In the genomic region with DNA sequence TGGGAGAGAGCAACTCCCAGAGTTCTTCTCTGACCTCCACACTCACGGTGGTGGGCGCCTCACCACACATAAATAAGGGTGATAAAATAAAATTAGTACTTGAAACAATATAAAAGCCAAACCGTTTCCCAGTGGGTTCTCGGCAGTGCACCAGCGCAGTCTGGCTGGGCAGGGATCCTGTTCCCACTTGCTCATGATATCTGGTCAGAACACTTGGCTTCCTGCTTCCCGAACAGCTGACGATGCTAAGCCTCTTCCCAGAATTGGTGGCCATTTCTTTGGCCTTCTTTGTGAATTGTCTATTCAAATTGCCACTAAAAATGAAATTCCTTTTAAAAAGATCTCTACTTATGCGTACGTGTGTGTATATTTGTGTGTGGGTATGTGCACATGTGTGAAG, we compare ENCODE assay signal across 24 mouse cellular contexts. TPM values are rescaled to one million over a fixed set of nuclear protein-coding genes. Genes with fewer than 3 reads are reported as not detected.
A peak's percentile ranks its signal among the peaks of the same experiment; 100 is the strongest.
DNase-seq lines count a peak whose midpoint lies in the region; ATAC-seq lines count a peak whose summit lies in the region.
"Had no signal": no experiment of that assay in that cellular context is flagged by ENCODE, and none has a peak within 500 bp of the region (broad histone marks: within the 10 kb centered on the region; RNA-seq: fewer than 3 reads in every experiment).

No protein-coding gene starts in this region.

- 0 out of 2 replicates have a peak, but pooled peaks cover 2% of the 10 kb centered on the region for H3K36me3 ChIP-seq in heart, embryonic 11.5 days (ENCODE audit: control insufficient read depth, insufficient read depth, low read length)

- no peak for ATAC-seq in heart, embryonic 11.5 days (replicated peaks; ENCODE audit: insufficient number of reproducible peaks, low FRiP score, low TSS enrichment)
- ATAC-seq: activated CD4-positive, CD25-positive, alpha-beta regulatory T cell, adult 4 months; hindbrain, postnatal 0 days; inflammation-experienced regulatory T-cells, adult 6 months; intestine, embryonic 16.5 days had no signal

- no peak overlapping the region for H3K4me3 ChIP-seq in heart, embryonic 11.5 days (ENCODE audit: low read depth, low read length)
- H3K4me3 ChIP-seq: embryonic facial prominence, embryonic 12.5 days; embryonic facial prominence, embryonic 15.5 days; forebrain, embryonic 12.5 days; forebrain, embryonic 15.5 days; heart, adult 2 months; heart, embryonic 15.5 days had no signal

- H3K9ac ChIP-seq in heart, embryonic 11.5 days (ENCODE audit: low read depth, low read length): no peak overlapping the region
- H3K9ac ChIP-seq: embryonic facial prominence, embryonic 12.5 days; embryonic facial prominence, embryonic 15.5 days; forebrain, embryonic 12.5 days; forebrain, embryonic 15.5 days; heart, embryonic 15.5 days; hindbrain, embryonic 14.5 days had no signal

- DNase-seq in cerebellum, postnatal 25 days: peak; percentile 33 to 34
- DNase-seq in cerebellum, adult 11 months: no peak
- DNase-seq in heart, adult 18-20 months: peak; percentile 33 to 35
- peak; percentile 21 to 49 for DNase-seq in heart, postnatal 10 days
- no peak for DNase-seq in heart, postnatal 4 days
- peak; percentile 24 to 40 for DNase-seq in heart, postnatal 14 days
- DNase-seq in gastrocnemius, postnatal 4 days (ENCODE audit: low spot score in 2 of 2): no peak
- DNase-seq: adrenal gland, adult 8-10 months; adrenal gland, postnatal 25 days; gastrocnemius, postnatal 10 days; gastrocnemius, postnatal 36 days; kidney, adult 18-20 months had no signal

- WGBS in heart, embryonic 11.5 days (ENCODE audit: insufficient replicate concordance): 80% methylated on average over 9 of the region's 9 CpGs

- H3K27ac ChIP-seq in heart, embryonic 11.5 days (ENCODE audit: low read depth, low read length): no peak overlapping the region
- H3K27ac ChIP-seq: embryonic facial prominence, embryonic 12.5 days; embryonic facial prominence, embryonic 15.5 days; forebrain, embryonic 12.5 days; forebrain, embryonic 15.5 days; heart, adult 2 months; heart, embryonic 15.5 days; hindbrain, embryonic 14.5 days; hindbrain, postnatal 0 days had no signal

- H3K27me3 ChIP-seq in heart, embryonic 11.5 days (ENCODE audit: control insufficient read depth, insufficient read depth, low read length): no peaks in the 10 kb centered on the region
- H3K27me3 ChIP-seq: embryonic facial prominence, embryonic 12.5 days; embryonic facial prominence, embryonic 15.5 days; forebrain, embryonic 12.5 days; forebrain, embryonic 15.5 days; heart, embryonic 15.5 days had no signal

- no peaks in the 10 kb centered on the region for H3K9me3 ChIP-seq in heart, embryonic 11.5 days (replicated peaks; ENCODE audit: control insufficient read depth, low read length)
- H3K9me3 ChIP-seq: embryonic facial prominence, embryonic 12.5 days; embryonic facial prominence, embryonic 15.5 days; forebrain, embryonic 12.5 days; forebrain, embryonic 15.5 days; heart, embryonic 15.5 days had no signal

- no peak overlapping the region for H3K4me2 ChIP-seq in heart, embryonic 11.5 days
- H3K4me2 ChIP-seq: embryonic facial prominence, embryonic 12.5 days; embryonic facial prominence, embryonic 15.5 days; forebrain, embryonic 12.5 days; forebrain, embryonic 15.5 days; heart, embryonic 15.5 days; hindbrain, embryonic 14.5 days had no signal

- peaks cover 11% of the 10 kb centered on the region; the same call in 1 of the 2 replicates for H3K4me1 ChIP-seq in heart, embryonic 11.5 days (ENCODE audit: control insufficient read depth, insufficient read depth, low read length)
- H3K4me1 ChIP-seq: embryonic facial prominence, embryonic 15.5 days had no signal

- intact Hi-C loops in heart, postnatal 10 days (cut with DNase I): no loop called here
- intact Hi-C loops in heart, postnatal 14 days (cut with DNase I): no loop called here

RNA-seq across cellular contexts. Expression of a gene that starts 27.0 kb away (rescaled TPM):
- 10 to 100 TPM; 24.3 to 25.8 TPM for total RNA-seq in heart, adult 18-20 months (2021)
- polyA plus RNA-seq in heart, embryonic 11.5 days (2014; fragmentation: Nextera tagmentation; extraction: Ambion mirVana): 40.5 and 42.8 TPM in 2 replicates
- total RNA-seq in heart, postnatal 10 days (2021): 10 to 100 TPM; 25.9 to 26.4 TPM
- total RNA-seq in heart, postnatal 4 days (2021): 10 to 100 TPM; 30.8 to 34.7 TPM
- 10 to 100 TPM; 21.9 to 25.3 TPM for total RNA-seq in heart, postnatal 14 days (2021)
- 100 to 1,000 TPM; 121 to 128 TPM for total RNA-seq in gastrocnemius, postnatal 4 days (2021)

Comparison
In these comparisons a context has a peak if more than half of its experiments do, and no peak if none do; other contexts are left out.
1. DNase-seq: peak in cerebellum, postnatal 25 days (2 of 2), heart, adult 18-20 months (2 of 2), heart, postnatal 10 days (2 of 2) and heart, postnatal 14 days (2 of 2); none in cerebellum, adult 11 months (single experiment), heart, postnatal 4 days (single experiment) and gastrocnemius, postnatal 4 days (0 of 2).